Mouse (Mus musculus) fibroblast of lung, adult 2 months (primary cell): ENCODE measurements around the gene Isca2.

Source experiments
- DNase-seq: peaks from one replicate; pipeline ENCODE4 v3.0.0-alpha.2; 2011; ENCODE audit warnings: low read depth

Gene Isca2

GRCm38 (mm10) chr12:84771981-84772520 is 1.0 kb upstream of the Isca2 start:
- DNase-seq, result no peak

- no peak for DNase-seq
Observed at GRCm38 (mm10) chr12:84773476-84773875, 425 bp downstream of the Isca2 start.

GRCm38 (mm10) chr12:84774376-84774775 is 1.3 kb downstream of the Isca2 start:
- DNase-seq, result no peak

- no peak for DNase-seq
Observed at GRCm38 (mm10) chr12:84776229-84776628, 3.2 kb downstream of the Isca2 start.

GRCm38 (mm10) chr12:84784604-84785381 is 11.7 kb downstream of the Isca2 start:
- peak; percentile 74 for DNase-seq

- no peak for DNase-seq
Observed at GRCm38 (mm10) chr12:84786091-84786490, 13.0 kb downstream of the Isca2 start.

- DNase-seq, result no peak
Observed at GRCm38 (mm10) chr12:84790853-84791252, 17.8 kb downstream of the Isca2 start.

GRCm38 (mm10) chr12:84792629-84793028 is 19.6 kb downstream of the Isca2 start:
- DNase-seq, result no peak

- no peak for DNase-seq
Observed at GRCm38 (mm10) chr12:84794647-84795046, 21.6 kb downstream of the Isca2 start.

GRCm38 (mm10) chr12:84799086-84799485 is 26.0 kb downstream of the Isca2 start:
- no peak for DNase-seq

- DNase-seq, result no peak
Observed at GRCm38 (mm10) chr12:84800419-84800818, 27.4 kb downstream of the Isca2 start.

- no peak for DNase-seq
Observed at GRCm38 (mm10) chr12:84801532-84802110, 28.6 kb downstream of the Isca2 start.

GRCm38 (mm10) chr12:84802625-84803024 is 29.6 kb downstream of the Isca2 start:
- DNase-seq, result no peak

- DNase-seq, result no peak
Observed at GRCm38 (mm10) chr12:84805228-84805842, 32.3 kb downstream of the Isca2 start.

GRCm38 (mm10) chr12:84806010-84806409 is 33.0 kb downstream of the Isca2 start:
- no peak for DNase-seq

GRCm38 (mm10) chr12:84806726-84807125 is 33.7 kb downstream of the Isca2 start:
- no peak for DNase-seq

- no peak for DNase-seq
Observed at GRCm38 (mm10) chr12:84807351-84807750, 34.3 kb downstream of the Isca2 start.

- DNase-seq, result no peak
Observed at GRCm38 (mm10) chr12:84809033-84809432, 36.0 kb downstream of the Isca2 start.

- no peak for DNase-seq
Observed at GRCm38 (mm10) chr12:84810810-84811209, 37.8 kb downstream of the Isca2 start.

- no peak for DNase-seq
Observed at GRCm38 (mm10) chr12:84811510-84811909, 38.5 kb downstream of the Isca2 start.

- DNase-seq, result no peak
Observed at GRCm38 (mm10) chr12:84812004-84812403, 39.0 kb downstream of the Isca2 start.

GRCm38 (mm10) chr12:84813773-84814172 is 40.7 kb downstream of the Isca2 start:
- DNase-seq, result no peak
